Mouse (Mus musculus): ENCODE data around the gene Raly.

DNA sequence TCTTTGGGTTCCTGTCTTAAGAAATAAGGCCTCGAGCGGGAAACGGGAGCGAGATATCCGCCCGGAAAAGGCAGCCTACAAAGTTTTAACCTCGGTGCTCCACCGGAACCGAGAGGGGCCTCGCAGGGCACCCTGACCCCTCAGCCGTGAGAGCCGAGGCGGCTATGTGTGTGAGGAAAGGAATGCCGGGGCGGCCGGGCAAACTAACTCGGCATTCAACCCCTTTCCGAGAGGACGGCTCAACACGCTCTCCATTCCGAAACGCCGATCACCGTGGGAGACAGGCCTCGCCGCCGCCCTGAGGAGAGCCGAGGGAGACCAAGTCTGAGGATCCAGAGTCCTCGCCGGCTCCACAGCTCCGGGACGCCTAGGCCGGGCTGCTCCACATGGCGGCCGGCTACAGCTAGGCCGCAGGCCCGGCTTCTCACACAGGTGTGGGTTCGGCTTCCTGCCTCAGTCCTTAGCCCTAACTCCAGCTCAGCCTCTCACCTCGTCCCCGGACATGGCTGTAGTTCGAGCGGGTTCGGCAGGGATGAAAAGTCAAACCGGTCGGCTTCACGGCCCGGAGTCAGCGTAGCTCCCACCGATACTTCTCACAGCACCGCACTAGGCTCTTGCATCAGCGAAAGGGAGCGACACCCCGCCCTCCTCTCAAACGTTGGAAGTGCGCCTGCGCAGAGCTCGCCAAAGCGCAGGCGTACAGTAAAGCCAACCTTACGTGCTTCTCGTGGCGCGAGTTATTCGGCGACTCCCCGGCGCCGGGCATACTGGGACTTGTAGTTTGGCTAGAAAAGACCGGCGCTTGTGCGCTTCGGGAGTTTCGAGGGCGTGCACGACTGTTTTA lies 101.5 kb downstream of the Raly start, which contains the start of gene Eif2s2:
- 0 out of 2 replicates have a peak, but pooled peaks have one; percentile 1 for TF ChIP-seq CTCF (IDR thresholded peaks at IDR 0.05; ENCODE audit: low read depth)
- no peak for TF ChIP-seq EP300 (IDR thresholded peaks at IDR 0.05; ENCODE audit: low read depth)
